Mouse (Mus musculus) heart, postnatal 4 days (tissue): ENCODE data around the gene Cmtm8. TPM values are rescaled to one million over a fixed set of nuclear protein-coding genes. Genes with fewer than 3 reads are reported as not detected.

ENCODE experiments used
- DNase-seq: peaks from one replicate; pipeline ENCODE4 v3.0.0; 2021
- total RNA-seq, 2 experiments: library from RNA; stranded (reverse); gene quantifications; 2 replicates each; pipeline ENCODE4 v1.2.3; 2021

The Cmtm8 gene
- total RNA-seq = 1 to 10 TPM; 8.7 to 9.8 TPM

DNA sequence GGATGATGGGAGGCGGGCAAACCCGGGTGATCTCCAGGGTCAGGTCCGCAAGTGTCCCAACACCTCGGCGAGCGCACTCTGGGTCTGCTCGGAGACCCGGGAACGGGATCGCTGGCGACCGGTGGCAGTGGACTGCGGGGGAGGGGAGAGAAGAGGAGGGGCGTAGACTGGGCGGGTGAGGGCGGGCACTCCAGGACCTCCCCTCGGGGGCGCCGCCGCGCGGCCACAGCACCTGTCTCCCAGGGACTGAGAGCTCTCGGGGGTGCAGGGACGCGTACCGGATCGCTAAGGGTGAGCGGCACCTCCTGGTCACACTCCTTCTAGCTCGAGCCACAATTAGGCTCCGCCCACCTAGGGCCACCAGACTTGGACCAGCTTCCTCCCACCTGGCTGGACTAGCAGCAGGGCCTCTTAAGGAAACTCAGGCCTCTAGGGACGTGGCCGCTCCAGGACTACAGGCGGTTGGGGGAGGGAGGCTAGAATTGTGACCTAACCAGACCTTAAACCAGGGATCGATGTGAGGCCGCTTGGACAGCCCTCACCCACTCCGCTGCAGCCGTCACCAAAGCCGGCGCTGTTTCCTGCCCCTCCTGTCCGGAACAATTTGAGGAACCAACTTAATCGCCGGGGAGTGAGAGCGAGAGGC is at the start of gene Cmtm8:
TSS of gene Cmtm8 (minus strand) at position 140 of the 646 bp plus-strand sequence.
- DNase-seq = peak; percentile 74

DNA sequence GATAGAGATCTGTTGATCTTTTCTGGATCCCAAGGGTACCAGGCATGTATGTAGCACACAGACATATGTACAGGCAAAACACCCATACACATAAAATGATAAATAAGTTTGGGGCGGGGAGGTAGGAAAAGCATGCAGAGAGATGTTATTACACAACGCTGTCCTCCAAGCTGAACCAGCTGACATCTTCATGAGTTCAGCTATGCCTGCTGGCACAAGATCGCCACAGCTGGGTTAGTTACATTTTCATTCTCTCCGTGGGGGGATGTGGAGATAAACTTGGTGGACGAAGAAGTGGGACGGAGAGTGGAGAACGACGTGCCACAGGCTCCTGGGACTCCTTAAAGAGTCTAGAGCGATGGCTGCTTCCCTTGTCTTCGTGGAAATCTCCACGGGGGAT is 49.0 kb upstream of the Cmtm8 start:
- no peak for DNase-seq

DNA sequence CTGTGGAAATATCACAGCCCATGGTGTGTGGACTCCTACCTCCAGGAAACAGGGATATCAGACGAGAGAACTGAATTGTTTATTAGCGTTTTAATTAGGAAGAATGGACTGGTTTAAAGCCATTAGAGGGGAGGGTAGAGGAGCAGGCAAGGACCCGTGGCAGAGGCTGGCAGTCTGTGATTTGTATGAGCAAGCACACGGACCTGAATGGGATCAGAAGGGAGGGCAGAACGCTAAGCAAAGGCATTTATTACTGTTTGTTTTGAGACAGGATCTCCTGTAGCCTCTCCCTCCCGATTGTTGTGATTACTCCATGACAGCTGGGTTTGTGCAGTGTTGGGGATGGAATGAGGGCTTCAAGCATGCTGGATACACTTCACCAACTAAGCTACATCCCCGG is 46.4 kb upstream of the Cmtm8 start:
- DNase-seq = no peak

DNA sequence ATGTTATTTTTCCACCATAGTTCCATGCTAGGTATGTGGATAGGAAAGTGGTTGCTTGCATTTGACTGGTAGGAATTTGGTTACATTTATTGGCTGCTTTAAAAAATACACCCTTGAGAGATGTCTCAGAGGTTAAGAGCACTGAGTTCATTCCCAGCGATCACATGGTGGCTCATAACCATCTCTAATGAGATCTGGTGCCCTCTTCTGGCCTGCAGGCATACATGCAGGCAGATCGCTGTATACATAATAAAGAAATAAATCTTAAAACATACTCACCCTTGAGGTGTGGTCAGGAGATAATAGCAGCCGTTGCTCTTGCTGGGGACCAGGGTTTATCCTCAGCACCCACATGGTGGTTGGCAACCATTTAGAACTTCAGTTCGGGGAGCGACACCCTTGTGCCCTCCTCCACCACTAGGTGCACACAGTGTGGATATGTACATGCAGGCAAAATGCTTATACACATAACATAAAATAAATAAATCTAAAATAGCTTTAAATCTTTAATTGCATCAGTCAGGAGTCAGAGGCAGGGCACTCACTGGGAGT is 45.0 kb upstream of the Cmtm8 start:
- DNase-seq = no peak

DNA sequence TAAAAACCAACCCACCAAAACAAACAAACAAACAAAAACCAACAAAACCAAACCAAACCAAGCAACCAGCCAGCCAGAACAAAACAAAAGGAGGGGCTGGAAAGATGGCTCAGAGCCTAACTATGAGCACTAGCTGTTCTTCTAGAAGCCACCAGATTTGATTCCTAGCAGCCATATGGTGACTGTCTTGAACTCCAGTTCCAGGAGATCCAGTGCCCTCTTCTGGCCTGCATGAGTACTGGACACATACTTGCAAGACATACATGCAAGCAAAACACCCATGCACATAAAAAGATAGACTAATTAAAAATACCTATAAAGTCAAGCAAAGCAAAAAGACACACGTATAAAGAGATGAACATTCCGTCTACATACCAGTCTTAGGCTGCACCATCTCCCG is 43.7 kb upstream of the Cmtm8 start:
- DNase-seq = peak; percentile 43

DNA sequence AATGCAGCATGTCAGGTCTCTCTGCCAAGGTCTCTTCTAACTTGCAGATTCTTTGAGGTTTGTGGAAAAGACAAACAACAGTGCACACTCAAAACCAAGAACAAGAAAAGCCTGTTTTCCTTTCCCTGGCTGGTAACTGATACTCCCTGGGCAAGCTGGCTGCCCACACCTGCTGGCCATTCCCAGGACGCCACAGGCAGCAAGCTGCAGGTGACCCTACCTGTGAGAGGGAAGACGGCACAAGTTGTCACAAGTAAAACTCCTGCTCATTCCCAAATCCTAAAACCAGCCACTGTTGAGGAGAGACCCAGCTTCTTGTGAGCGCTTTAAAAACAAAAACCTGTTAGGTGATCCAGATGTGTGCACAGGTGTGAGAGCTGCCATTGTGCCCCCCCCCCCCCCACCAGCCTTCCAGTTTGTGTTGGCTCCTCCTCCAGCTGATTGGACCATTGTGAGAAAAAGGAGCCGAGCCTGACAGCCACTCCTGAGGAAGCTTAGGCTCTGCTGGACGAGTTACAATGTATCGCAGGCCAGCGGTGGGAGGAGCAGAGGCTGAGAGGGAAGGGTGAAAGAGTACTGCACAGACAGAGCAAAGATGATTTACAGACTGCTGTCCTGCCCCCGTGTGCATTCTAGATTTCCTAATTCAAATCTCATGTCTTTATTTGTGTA is 42.2 kb upstream of the Cmtm8 start:
- no peak for DNase-seq

DNA sequence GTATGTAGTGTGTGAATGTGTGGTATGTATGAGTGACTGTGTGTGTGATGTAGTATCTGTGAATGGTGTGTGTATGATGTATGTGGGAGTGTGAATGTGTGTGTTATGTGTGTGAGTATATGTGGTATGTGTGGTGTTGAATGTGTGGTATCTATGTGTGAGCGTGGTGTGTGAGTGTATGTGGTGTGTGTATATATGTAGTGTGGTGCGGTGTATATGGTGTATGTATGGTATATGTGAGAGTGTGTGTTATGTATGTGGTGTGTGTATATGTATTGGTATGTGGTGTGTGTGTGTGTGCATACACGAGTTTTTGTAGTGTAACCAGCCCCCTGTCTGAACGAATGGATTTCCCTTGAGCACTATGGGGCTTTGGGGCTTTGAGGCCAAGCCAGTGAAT is 41.6 kb upstream of the Cmtm8 start:
- DNase-seq = no peak

DNA sequence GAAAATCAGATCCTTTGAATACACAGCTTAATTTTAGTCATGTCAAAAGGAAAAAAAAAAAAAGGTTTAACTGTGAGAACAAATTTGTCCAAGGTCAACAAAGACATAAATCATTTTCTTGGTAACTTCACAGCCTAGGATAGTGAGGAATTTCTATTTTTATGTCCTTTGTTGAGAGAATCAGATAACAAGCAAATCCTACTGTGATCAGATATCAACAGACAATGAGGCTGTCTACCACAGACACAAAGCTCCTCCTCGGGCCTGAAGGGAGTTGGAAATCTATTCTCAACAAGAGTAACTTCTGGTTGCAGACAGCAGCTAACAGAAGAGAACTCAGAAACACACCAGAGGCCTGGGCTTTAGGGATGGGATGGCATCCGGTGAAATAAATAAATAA is 38.0 kb upstream of the Cmtm8 start:
- DNase-seq = no peak

DNA sequence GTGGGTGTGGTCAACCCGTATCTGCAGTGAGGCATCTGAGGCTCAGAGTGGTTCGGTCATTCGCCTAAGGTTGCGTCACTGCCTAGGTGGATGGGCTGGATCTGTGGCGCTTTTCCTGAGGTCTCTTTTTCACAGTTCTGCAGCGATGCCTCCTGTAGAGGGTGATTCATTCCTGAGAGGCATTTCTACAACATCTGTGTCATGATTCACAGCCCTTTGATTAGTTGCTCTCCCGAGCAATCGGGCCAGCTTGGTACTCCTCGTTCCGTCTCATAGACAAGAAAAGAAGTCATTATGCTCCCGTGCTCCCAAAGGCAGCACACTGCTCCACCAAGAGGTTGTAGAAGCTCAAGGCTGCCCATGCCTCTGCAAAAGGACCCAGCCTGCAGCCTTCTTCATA is 11.4 kb upstream of the Cmtm8 start:
- no peak for DNase-seq

DNA sequence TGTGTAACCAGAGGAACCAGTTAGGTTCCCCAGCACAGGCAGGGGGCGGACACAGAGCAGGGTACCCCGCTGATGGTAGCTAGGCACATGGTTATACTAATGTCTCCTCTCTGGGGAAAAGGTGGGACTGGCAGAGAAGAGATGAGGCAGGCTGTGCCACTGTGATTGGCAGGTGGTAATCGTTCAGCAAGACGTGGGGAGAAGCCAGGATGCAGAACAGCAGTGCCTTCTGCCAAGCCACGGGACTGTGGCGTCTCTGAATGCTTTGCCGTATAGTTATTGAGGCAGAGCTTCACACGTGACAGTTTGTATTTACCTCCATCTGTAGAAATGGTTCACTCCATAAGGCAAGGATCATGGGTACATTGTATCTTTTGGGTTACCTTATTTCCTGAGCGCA is 10.7 kb upstream of the Cmtm8 start:
- no peak for DNase-seq

DNA sequence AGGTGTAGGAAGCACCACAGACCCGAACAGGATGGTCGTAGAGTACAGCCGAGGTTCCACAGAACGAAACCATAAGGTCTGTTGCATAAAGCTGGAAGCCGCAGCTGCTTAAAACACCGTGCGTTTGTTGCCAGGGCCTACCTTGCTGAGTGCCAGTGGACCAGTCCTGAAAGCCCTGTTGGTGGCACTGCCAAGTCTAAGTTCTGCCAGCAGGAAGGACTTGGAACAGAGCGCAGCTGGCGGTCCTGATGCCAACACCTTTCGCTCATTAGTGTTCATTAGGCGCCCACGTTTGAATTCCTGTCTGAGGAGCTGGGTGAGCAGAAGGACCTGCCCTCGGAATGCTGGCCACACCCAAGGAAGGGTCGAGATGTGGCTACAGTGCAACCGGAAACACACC is 9.4 kb upstream of the Cmtm8 start:
- no peak for DNase-seq

DNA sequence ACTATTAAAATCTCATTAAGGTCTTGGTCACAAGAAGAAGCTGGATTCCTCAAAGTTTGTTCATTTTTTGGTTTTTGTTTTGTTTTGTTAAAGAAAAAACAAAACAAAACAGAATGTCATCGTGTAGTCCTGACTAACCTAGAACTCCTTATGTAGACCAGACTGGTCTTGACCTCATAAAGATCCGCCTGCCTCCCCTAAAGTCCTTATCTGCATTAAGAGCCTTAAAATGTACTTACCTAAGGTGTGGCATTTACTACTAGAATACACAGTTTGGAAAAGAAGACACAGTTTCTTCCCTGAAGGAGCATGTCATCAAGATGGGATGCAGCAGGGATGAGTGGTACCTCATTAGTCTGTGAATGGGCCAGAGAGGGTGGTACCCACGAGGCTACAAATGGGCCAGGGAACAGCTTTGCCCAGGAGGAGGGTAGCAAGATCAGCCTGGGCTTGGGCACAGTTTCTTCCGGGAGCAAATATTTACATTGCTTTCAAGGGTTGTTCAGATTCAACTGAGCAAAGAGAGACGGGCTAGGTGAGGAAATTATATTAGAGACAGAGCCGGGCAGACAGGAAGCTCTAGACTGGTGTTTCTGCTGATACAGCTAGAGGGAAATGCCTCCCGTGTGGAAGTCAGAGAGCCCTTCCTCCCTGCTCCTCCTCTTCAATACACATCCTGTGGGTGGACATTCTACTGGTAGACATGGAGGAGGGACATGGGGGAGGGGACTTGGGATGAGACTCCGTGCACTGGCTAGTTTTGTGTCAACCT is 7.6 kb upstream of the Cmtm8 start:
- DNase-seq = peak; percentile 8

DNA sequence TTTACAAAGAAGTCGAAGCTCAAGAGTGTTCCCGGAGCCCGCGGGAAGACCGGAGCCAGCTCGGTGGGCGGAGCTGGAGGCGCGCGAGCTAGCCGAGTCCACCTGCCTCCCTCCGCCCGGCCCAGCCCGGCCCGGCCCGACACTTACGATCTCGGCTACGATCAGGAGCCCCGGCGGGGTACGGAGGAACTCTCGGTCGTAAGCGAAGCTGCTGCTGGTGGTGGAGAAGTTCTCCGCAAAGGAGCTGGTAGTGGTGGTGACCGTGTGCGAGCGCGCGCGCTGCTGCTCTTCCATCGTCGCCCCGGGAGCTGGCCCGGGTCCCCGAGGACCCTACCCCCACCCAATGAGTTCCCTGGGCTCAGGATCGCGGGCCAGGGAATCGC is 331 bp downstream of the Cmtm8 start:
- DNase-seq = peak; percentile 54

DNA sequence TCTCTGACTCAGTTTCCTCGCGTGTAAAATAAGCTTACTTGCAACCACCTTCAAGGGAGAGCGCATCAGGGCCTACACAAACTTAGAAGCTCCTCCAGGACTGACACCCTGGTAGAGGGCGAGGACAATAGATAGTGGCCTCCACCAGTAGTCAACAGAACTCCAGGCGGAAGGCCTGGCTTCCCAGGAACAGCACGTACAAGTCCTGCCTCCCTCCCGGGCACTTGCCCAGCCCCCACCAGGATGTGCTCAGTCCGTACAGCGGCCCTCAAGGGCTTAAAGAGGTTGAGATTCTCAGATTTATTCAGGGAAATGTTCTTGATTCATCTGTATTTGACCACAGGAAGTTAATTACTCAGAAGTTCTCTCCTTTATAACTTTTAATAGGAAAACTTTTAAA is 1.1 kb downstream of the Cmtm8 start:
- peak; percentile 38 for DNase-seq

DNA sequence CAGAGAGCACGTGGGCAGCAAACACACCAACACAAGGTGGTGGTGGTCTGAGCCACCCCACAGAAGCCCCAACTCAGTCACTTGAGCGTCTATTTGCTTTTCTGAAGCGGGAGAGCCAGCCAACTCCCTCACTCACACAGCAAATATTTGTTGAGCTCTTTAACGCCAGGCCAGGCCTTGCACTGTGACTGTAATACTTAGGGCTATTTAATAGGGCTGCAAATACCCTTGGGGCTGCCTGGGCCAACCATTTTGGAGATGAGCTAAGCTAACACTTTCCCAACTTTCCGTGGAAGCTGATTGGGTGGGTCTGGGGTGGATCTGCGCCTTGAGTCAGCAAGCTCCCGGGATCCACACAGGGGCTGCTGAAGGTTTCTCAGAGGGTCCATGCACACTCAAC is 1.7 kb downstream of the Cmtm8 start:
- DNase-seq = no peak

DNA sequence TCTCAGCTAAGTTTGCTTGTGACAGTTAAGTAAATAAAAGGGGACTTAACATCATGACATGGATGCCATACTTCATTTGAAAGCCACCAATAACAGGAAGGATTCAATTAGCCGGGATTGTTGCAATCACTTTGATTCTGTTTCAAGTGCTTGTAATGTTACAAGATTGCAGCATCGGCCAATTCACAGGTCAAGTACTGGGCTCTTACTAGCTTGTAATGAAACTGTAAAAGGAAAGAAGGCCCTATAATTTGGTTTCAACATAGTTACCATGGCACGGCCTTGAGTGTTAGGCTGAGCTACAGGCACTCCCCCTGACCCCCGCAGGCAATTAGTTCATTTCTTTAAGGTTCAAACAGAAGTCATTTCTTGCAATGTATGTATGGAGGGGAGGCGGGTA is 5.1 kb downstream of the Cmtm8 start:
- no peak for DNase-seq

DNA sequence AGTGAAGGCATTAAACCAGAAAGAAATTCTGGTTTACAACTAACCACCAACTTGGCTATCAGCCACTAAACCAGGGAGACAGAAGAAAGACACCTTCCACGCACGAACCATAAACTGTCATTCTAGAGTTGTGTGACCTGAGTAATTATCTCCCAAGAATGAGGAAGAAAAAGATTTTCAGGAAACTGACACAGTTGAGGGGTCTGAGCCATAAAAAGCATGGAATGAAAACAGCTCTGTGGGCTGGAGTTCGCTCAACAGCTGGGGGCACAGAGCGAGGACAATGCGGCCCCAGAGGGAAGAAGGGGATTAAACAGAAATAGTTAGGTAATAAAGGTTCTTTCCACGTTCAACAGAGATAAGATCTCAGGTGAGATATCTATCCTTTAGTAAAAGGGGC is 12.4 kb downstream of the Cmtm8 start:
- no peak for DNase-seq

DNA sequence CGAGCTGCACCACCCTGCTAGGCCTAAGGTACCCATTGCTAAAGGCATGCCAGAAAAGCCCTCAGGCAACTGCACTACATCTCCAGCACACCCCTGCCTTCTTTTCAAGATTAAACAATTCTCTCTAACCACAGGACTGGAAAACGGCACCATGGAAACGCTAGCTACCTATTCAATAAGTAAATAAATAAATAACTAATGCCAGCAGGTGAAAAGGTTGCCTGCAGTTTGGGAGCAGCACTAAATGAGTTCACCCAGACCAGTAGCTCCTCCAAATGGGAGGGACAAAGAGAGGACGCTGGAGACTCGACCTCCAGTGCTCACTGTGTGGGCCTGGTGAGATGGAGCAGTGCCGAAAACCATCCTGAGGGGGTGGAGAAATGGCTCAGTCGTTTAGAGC is 13.6 kb downstream of the Cmtm8 start:
- no peak for DNase-seq

DNA sequence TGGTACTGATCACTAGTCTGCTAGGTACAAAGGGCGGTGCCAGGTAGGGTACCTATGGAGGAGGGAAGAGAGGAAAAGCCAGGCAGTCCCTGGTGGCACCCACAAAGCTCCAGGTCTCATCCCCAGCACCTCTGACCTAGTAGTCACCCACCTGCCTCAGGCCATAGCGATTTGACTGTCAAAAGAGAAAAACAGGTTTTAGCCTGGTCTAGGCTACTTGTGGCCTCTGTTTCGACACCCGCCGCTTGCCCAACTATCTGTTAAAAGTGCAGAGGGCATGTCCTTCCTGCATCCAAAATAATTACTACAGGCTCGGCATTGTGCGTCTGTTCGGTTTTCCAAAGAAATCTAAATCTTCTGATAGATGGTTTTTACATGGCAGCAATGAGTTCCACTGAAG is 14.3 kb downstream of the Cmtm8 start:
- DNase-seq = no peak

DNA sequence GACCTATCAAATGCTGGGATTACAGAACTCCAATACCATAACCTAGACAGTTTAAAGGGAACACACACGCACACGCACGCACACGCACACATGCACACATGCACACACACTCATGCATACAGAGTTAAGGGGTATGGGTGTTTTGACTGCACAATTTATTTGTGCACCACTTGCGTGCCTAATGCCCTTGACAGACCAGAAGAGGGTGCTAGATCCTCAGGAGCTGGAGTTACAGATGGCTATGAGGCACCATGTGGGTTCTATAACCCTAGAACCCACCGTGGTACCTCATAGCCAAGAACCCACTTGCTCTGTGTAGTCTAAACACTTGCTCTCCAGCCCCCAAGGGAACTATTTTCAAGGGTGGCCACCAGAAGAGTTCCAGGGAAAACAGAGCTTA is 15.6 kb downstream of the Cmtm8 start:
- DNase-seq = no peak

DNA sequence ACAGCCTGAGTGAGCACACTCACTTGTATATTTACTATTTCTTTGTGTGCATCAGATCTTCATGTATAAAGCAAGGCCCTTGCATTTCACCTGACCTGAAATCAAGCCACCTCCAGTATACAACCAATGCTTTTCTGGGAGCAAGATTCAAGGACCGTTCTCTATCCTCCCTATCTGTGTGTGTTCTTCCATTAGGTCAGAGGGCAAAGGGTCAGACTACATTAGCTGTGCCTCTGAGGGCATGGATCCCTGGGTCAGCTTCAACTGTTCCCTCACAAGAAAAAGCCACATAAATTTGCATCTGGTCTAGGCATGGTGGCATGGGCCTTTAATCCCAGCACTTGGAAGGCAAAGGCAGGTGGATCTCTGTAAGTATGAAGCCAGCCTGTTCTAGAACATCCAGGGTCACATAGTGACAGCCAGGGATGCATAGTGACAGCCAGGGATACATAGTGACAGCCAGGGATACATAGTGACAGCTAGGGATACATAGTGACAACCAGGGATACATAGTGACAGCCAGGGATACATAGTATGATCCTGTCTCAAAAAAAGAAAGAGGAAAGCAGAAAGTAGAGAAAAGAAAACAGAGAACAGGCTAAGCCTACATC is 16.6 kb downstream of the Cmtm8 start:
- no peak for DNase-seq

DNA sequence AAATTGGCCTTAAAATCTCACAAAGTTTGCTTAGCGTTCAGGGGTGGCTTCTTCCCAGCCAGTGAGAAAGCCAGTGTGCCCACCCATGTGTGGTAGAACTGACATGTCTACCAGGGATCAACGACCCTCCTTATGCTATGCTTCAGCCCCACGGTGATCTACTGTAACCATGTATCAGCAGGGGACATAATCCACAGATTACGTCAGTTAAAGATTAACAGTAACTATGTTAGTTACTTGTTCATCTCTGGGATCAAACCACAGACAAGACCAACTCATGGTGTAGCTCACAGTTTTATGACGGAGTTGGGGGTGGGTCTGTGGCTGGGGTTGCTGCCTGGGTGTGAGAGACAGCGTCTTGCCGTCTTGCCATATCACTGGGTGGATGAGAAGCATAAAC is 19.8 kb downstream of the Cmtm8 start:
- DNase-seq = no peak
